Mouse (Mus musculus) cerebellum, adult 2 months (tissue): ENCODE results near the gene Igflr1.

Experiments
- CTCF ChIP-seq: fragments of 200-500 bp; IDR thresholded peaks from 2 replicates; pipeline ENCODE4 v1.5.1; 2011; ENCODE audit warnings: low read depth, mild to moderate bottlenecking, control low read depth, low read length, moderate library complexity, borderline replicate concordance; ENCODE audit not compliant: insufficient read depth
- POLR2A ChIP-seq: fragments of 200-500 bp; IDR thresholded peaks from 2 replicates; pipeline ENCODE4 v1.6.1; 2011; ENCODE audit warnings: low read length, control low read depth, borderline replicate concordance; ENCODE audit not compliant: insufficient read depth

DNA sequence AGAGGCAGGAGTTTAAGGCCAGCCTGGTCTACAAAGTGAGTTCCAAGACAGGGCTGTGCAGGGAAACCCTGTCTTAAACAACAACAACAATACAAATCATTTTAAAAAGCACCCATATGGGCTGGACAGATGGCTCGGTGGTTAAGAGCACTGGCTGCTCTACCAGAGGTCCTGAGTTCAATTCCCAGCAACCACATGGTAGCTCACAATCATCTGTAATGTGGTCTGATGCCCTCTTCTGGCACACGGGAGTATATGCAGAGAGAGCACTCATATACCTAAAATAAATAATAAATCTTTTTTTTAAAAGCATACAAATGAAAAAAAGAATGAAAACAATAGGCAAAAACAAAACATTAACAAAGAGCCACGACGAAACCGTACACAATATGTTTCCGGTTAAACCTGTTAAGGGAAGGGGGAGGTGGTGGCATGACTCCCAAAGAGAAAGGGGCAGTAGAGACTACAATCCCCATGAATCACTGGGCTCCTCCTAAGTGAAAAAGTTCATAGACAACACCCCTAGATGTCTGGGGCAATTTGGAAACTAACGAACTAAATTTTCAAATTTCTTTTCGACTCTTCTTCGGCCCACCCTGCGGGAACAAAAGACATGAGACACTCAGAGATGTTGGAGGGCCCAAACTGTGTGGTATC is 13.7 kb upstream of the Igflr1 start:
- peak; percentile 31; the same call in 1 of the 2 replicates for TF ChIP-seq CTCF
- no peak for TF ChIP-seq POLR2A
